Mouse (Mus musculus): Measurements from ENCODE around the gene Tbc1d10c.

- TF ChIP-seq CTCF (IDR thresholded peaks at IDR 0.05; ENCODE audit: insufficient read depth, low read length) (no peak), POLR2A (IDR thresholded peaks at IDR 0.05; ENCODE audit: borderline replicate concordance, extremely low read depth, low read depth, low read length) (no peak)
These were observed 49.2 kb upstream of the Tbc1d10c start for GRCm38 (mm10) chr19:4240247-4240668.

Measured in lung, adult 2 months (tissue).